Mouse (Mus musculus) cerebellum, adult 11 months (tissue): ENCODE measurements around the gene Clcc1.
A peak's percentile ranks its signal among the peaks of the same experiment; 100 is the strongest.
"Not testable (repeated sequence)": the region's sequence is repeated elsewhere in the genome, so short reads cannot be mapped to it uniquely, and the experiment has no call there.

ENCODE experiments used
- DNase-seq: peaks from one replicate; pipeline ENCODE4 v3.0.0; 2022

Gene Clcc1

GRCm38 (mm10) chr3:108653710-108654379, at the start of gene Clcc1:
Gene Clcc1, plus strand, starts transcription at chr3:108653913.
- peak; percentile 93 for DNase-seq

GRCm38 (mm10) chr3:108608906-108609305, 44.8 kb upstream of the Clcc1 start:
- DNase-seq: no peak

GRCm38 (mm10) chr3:108634761-108635160, 19.0 kb upstream of the Clcc1 start:
- DNase-seq: no peak

- no peak for DNase-seq
Observed at GRCm38 (mm10) chr3:108639412-108639811, 14.3 kb upstream of the Clcc1 start.

- DNase-seq: no peak
Observed at GRCm38 (mm10) chr3:108640998-108641397, 12.7 kb upstream of the Clcc1 start.

- DNase-seq: no peak
Observed at GRCm38 (mm10) chr3:108644856-108645255, 8.9 kb upstream of the Clcc1 start.

GRCm38 (mm10) chr3:108646036-108646435, 7.7 kb upstream of the Clcc1 start:
- no peak for DNase-seq

- not testable (repeated sequence) for DNase-seq
Observed at GRCm38 (mm10) chr3:108647681-108648080, 6.0 kb upstream of the Clcc1 start.

- DNase-seq: no peak
Observed at GRCm38 (mm10) chr3:108652866-108653642, 659 bp upstream of the Clcc1 start.

- DNase-seq: no peak
Observed at GRCm38 (mm10) chr3:108654566-108654965, 853 bp downstream of the Clcc1 start.

GRCm38 (mm10) chr3:108655486-108655885, 1.8 kb downstream of the Clcc1 start:
- DNase-seq: no peak

GRCm38 (mm10) chr3:108658612-108659011, 4.9 kb downstream of the Clcc1 start:
- no peak for DNase-seq

GRCm38 (mm10) chr3:108660941-108661340, 7.2 kb downstream of the Clcc1 start:
- DNase-seq: no peak

- no peak for DNase-seq
Observed at GRCm38 (mm10) chr3:108676616-108677015, 22.9 kb downstream of the Clcc1 start.

GRCm38 (mm10) chr3:108681004-108681403, 27.3 kb downstream of the Clcc1 start:
- no peak for DNase-seq

- not testable (repeated sequence) for DNase-seq
Observed at GRCm38 (mm10) chr3:108683597-108683996, 29.9 kb downstream of the Clcc1 start.

GRCm38 (mm10) chr3:108685701-108686100, 32.0 kb downstream of the Clcc1 start:
- no peak for DNase-seq

GRCm38 (mm10) chr3:108689015-108689441, 35.3 kb downstream of the Clcc1 start:
- DNase-seq: no peak

GRCm38 (mm10) chr3:108689446-108689845, 35.7 kb downstream of the Clcc1 start:
- DNase-seq: no peak

GRCm38 (mm10) chr3:108689979-108690378, 36.3 kb downstream of the Clcc1 start:
- DNase-seq: no peak

- no peak for DNase-seq
Observed at GRCm38 (mm10) chr3:108694321-108694720, 40.6 kb downstream of the Clcc1 start.

- no peak for DNase-seq
Observed at GRCm38 (mm10) chr3:108698662-108699061, 44.9 kb downstream of the Clcc1 start.

- no peak for DNase-seq
Observed at GRCm38 (mm10) chr3:108699786-108700185, 46.1 kb downstream of the Clcc1 start.

GRCm38 (mm10) chr3:108701256-108701655, 47.5 kb downstream of the Clcc1 start:
- DNase-seq: no peak
